Mouse (Mus musculus): ENCODE results near the gene S100a14. TPM values are rescaled to one million over a fixed set of nuclear protein-coding genes. Genes with fewer than 3 reads are reported as not detected.
A peak's percentile ranks its signal among the peaks of the same experiment; 100 is the strongest.

The S100a14 gene
- total and polyA plus RNA-seq, 2 experiments, result not detected

GRCm38 (mm10) chr3:90506362-90506761, 20.3 kb upstream of the S100a14 start:
- Histone ChIP-seq H3K27ac (replicated peaks; ENCODE audit: insufficient read depth, low read depth, low read length) (no peak overlapping the region), H3K27me3 (ENCODE audit: control insufficient read depth, insufficient read depth, low read length) (no peaks in the 10 kb centered on the region), H3K4me1 (ENCODE audit: control insufficient read depth, insufficient read depth, low read length) (peaks cover 8% of the 10 kb centered on the region), H3K36me3 (ENCODE audit: control insufficient read depth, insufficient read depth, low read length) (peaks cover 54% of the 10 kb centered on the region), H3K79me2 (ENCODE audit: control insufficient read depth, insufficient read depth, low read length) (no peaks in the 10 kb centered on the region; the same call in 1 of the 2 replicates), H3K9ac (ENCODE audit: low read depth, low read length) (no peak overlapping the region), H3K4me3 (ENCODE audit: insufficient read depth, low read depth, low read length) (no peak overlapping the region)
- TF ChIP-seq POLR2A (IDR thresholded peaks at IDR 0.05; ENCODE audit: extremely low read depth, insufficient read depth, low read length) (no peak), CTCF (IDR thresholded peaks at IDR 0.05; ENCODE audit: low read depth, low read length) (no peak)
- peak; percentile 54 for DNase-seq (ENCODE audit: extremely low read depth, low read depth, low spot score)
- WGBS, result 22% methylated on average over 3 of the region's 3 CpGs

GRCm38 (mm10) chr3:90508287-90508949, 18.2 kb upstream of the S100a14 start:
- peak; percentile 45 for DNase-seq (ENCODE audit: extremely low read depth, low read depth, low spot score)
- TF ChIP-seq POLR2A (IDR thresholded peaks at IDR 0.05; ENCODE audit: extremely low read depth, insufficient read depth, low read length) (no peak), CTCF (IDR thresholded peaks at IDR 0.05; ENCODE audit: low read depth, low read length) (no peak)
- H3K79me2 ChIP-seq (ENCODE audit: control insufficient read depth, insufficient read depth, low read length), result no peaks in the 10 kb centered on the region; the same call in 1 of the 2 replicates
- peaks cover 12% of the 10 kb centered on the region for H3K4me1 ChIP-seq (ENCODE audit: control insufficient read depth, insufficient read depth, low read length)
- under 1% methylated on average over 20 of the region's 20 CpGs for WGBS
- H3K4me3 ChIP-seq (ENCODE audit: insufficient read depth, low read depth, low read length), result peak overlapping the region; percentile 76
- H3K27ac ChIP-seq (replicated peaks; ENCODE audit: insufficient read depth, low read depth, low read length), result peak overlapping the region; percentile 66
- peaks cover 36% of the 10 kb centered on the region for H3K36me3 ChIP-seq (ENCODE audit: control insufficient read depth, insufficient read depth, low read length)
- no peaks in the 10 kb centered on the region for H3K27me3 ChIP-seq (ENCODE audit: control insufficient read depth, insufficient read depth, low read length)
- H3K9ac ChIP-seq (ENCODE audit: low read depth, low read length), result peak overlapping the region; percentile 94

- peak within 1 kb of the TSS; percentile 85 for H3K27ac ChIP-seq (replicated peaks; ENCODE audit: insufficient read depth, low read depth, low read length)
- peak within 1 kb of the TSS; percentile 94 for H3K9ac ChIP-seq (ENCODE audit: low read depth, low read length)
- under 1% methylated on average over 66 of the region's 66 CpGs for WGBS
- no peaks in the 10 kb centered on the region; the same call in 1 of the 2 replicates for H3K79me2 ChIP-seq (ENCODE audit: control insufficient read depth, insufficient read depth, low read length)
- H3K27me3 ChIP-seq (ENCODE audit: control insufficient read depth, insufficient read depth, low read length), result no peaks in the 10 kb centered on the region
- TF ChIP-seq CTCF (IDR thresholded peaks at IDR 0.05; ENCODE audit: low read depth, low read length) (no peak), POLR2A (IDR thresholded peaks at IDR 0.05; ENCODE audit: extremely low read depth, insufficient read depth, low read length) (peak; percentile 34; the same call in 1 of the 2 replicates)
- H3K36me3 ChIP-seq (ENCODE audit: control insufficient read depth, insufficient read depth, low read length), result peaks cover 29% of the 10 kb centered on the region
- peak within 1 kb of the TSS; percentile 76 for H3K4me3 ChIP-seq (ENCODE audit: insufficient read depth, low read depth, low read length)
- peaks cover 14% of the 10 kb centered on the region for H3K4me1 ChIP-seq (ENCODE audit: control insufficient read depth, insufficient read depth, low read length)
- peak; percentile 96 for DNase-seq (ENCODE audit: extremely low read depth, low read depth, low spot score)
These were observed 17.5 kb upstream of the S100a14 start, which contains the start of gene Chtop for GRCm38 (mm10) chr3:90508950-90509746. Gene Chtop, minus strand, starts transcription at chr3:90509498.

- Histone ChIP-seq H3K79me2 (ENCODE audit: control insufficient read depth, insufficient read depth, low read length) (no peaks in the 10 kb centered on the region; the same call in 1 of the 2 replicates), H3K27ac (replicated peaks; ENCODE audit: insufficient read depth, low read depth, low read length) (peak overlapping the region; percentile 2), H3K9ac (ENCODE audit: low read depth, low read length) (no peak overlapping the region), H3K36me3 (ENCODE audit: control insufficient read depth, insufficient read depth, low read length) (peaks cover 25% of the 10 kb centered on the region), H3K4me3 (ENCODE audit: insufficient read depth, low read depth, low read length) (peak overlapping the region; percentile 5; the same call in 1 of the 2 replicates), H3K4me1 (ENCODE audit: control insufficient read depth, insufficient read depth, low read length) (peaks cover 14% of the 10 kb centered on the region), H3K27me3 (ENCODE audit: control insufficient read depth, insufficient read depth, low read length) (no peaks in the 10 kb centered on the region)
- no peak for DNase-seq (ENCODE audit: extremely low read depth, low read depth, low spot score)
- TF ChIP-seq POLR2A (IDR thresholded peaks at IDR 0.05; ENCODE audit: extremely low read depth, insufficient read depth, low read length) (no peak), CTCF (IDR thresholded peaks at IDR 0.05; ENCODE audit: low read depth, low read length) (no peak)
- WGBS, result 4% methylated on average over 2 of the region's 2 CpGs
These were observed 16.9 kb upstream of the S100a14 start for GRCm38 (mm10) chr3:90509747-90510123.

GRCm38 (mm10) chr3:90512276-90512675, 14.4 kb upstream of the S100a14 start:
- Histone ChIP-seq H3K4me3 (ENCODE audit: insufficient read depth, low read depth, low read length) (no peak overlapping the region), H3K27ac (replicated peaks; ENCODE audit: insufficient read depth, low read depth, low read length) (no peak overlapping the region), H3K27me3 (ENCODE audit: control insufficient read depth, insufficient read depth, low read length) (no peaks in the 10 kb centered on the region), H3K9ac (ENCODE audit: low read depth, low read length) (no peak overlapping the region), H3K36me3 (ENCODE audit: control insufficient read depth, insufficient read depth, low read length) (peaks cover 5% of the 10 kb centered on the region), H3K79me2 (ENCODE audit: control insufficient read depth, insufficient read depth, low read length) (no peaks in the 10 kb centered on the region; the same call in 1 of the 2 replicates), H3K4me1 (ENCODE audit: control insufficient read depth, insufficient read depth, low read length) (peaks cover 18% of the 10 kb centered on the region)
- DNase-seq (ENCODE audit: extremely low read depth, low read depth, low spot score), result no peak
- TF ChIP-seq POLR2A (IDR thresholded peaks at IDR 0.05; ENCODE audit: extremely low read depth, insufficient read depth, low read length) (no peak), CTCF (IDR thresholded peaks at IDR 0.05; ENCODE audit: low read depth, low read length) (no peak)
- 95% methylated on average over 5 of the region's 5 CpGs for WGBS
